In genomic region chr3:97332172-97332571, GRCm38 (mm10) we compare ENCODE assay signal across 10 mouse cellular contexts. TPM values are rescaled to one million over a fixed set of nuclear protein-coding genes. Genes with fewer than 3 reads are reported as not detected.
DNase-seq lines count a peak whose midpoint lies in the region; ATAC-seq and TF ChIP-seq lines count a peak whose summit lies in the region.
"Had no signal": no experiment of that assay in that cellular context is flagged by ENCODE, and none has a peak within 500 bp of the region (broad histone marks: within the 10 kb centered on the region; RNA-seq: fewer than 3 reads in every experiment).

No protein-coding gene starts in this region.

- no peak for ATAC-seq in CD4-positive, CD25-positive, alpha-beta regulatory T cell, adult 4 months
- no peak for ATAC-seq in lung, postnatal 0 days

- H3K9me3 ChIP-seq in lung, postnatal 0 days (ENCODE audit: low read length): no peaks in the 10 kb centered on the region

- no peak overlapping the region for H3K4me2 ChIP-seq in lung, postnatal 0 days (replicated peaks; ENCODE audit: low read depth, low read length)

- no peaks in the 10 kb centered on the region for H3K27me3 ChIP-seq in lung, postnatal 0 days (replicated peaks; ENCODE audit: insufficient read depth, low read length)

- WGBS in lung, postnatal 0 days: 82% methylated on average over 12 of the region's 12 CpGs

- H3K9ac ChIP-seq in lung, postnatal 0 days (replicated peaks; ENCODE audit: low read depth): no peak overlapping the region

- DNase-seq in CD4-positive, CD25-positive, alpha-beta regulatory T cell, adult 2 months (ENCODE audit: low read depth, low spot score): peak; percentile 51
- DNase-seq in kidney, postnatal 10 days: peak; percentile 53
- no peak for DNase-seq in kidney, adult 18-20 months
- DNase-seq in MEL-GATA-1-ER (ENCODE audit: extremely low read depth, low read depth): peak; percentile 30
- no peak for DNase-seq in lung, postnatal 0 days (ENCODE audit: low spot score)
- DNase-seq in Muller cell, postnatal 12 days (ENCODE audit: inconsistent ontology term): no peak
- no peak for DNase-seq in gastrocnemius, postnatal 25 days

- H3K4me3 ChIP-seq in lung, postnatal 0 days (ENCODE audit: low read depth, low read length): no peak overlapping the region
- H3K4me3 ChIP-seq: erythroblast, embryonic 14.5 days; midbrain, embryonic 10.5 days had no signal

- no peak overlapping the region for H3K27ac ChIP-seq in lung, postnatal 0 days (ENCODE audit: low read length)
- H3K27ac ChIP-seq: midbrain, embryonic 10.5 days had no signal

- no peak for TF ChIP-seq EP300 in lung, postnatal 0 days (IDR thresholded peaks at IDR 0.05)

- peak; percentile 50 for TF ChIP-seq CTCF in lung, postnatal 0 days (IDR thresholded peaks at IDR 0.05)

- H3K4me1 ChIP-seq in lung, postnatal 0 days (ENCODE audit: insufficient read depth, low read depth, low read length): no peaks in the 10 kb centered on the region

- no peaks in the 10 kb centered on the region for H3K36me3 ChIP-seq in lung, postnatal 0 days (ENCODE audit: insufficient read depth, low read length)
- H3K36me3 ChIP-seq: midbrain, embryonic 10.5 days had no signal

RNA-seq across cellular contexts. Expression of gene Bcl9, which starts 34.5 kb away (rescaled TPM):
- polyA plus RNA-seq in CD4-positive, CD25-positive, alpha-beta regulatory T cell, adult 4 months (2017; shearing (Covaris generic)): 1 to 10 TPM; 2.4 to 4.8 TPM
- polyA plus RNA-seq in lung, postnatal 0 days (2015; fragmentation: Nextera tagmentation; extraction: Ambion mirVana): 26.6 and 27.1 TPM in 2 replicates
- 1 to 10 TPM; 2.7 to 2.9 TPM for total RNA-seq in gastrocnemius, postnatal 25 days (2021)

Comparison
In these comparisons a context has a peak if more than half of its experiments do, and no peak if none do; other contexts are left out.
1. DNase-seq: peak in CD4-positive, CD25-positive, alpha-beta regulatory T cell, adult 2 months (single experiment), kidney, postnatal 10 days (single experiment) and MEL-GATA-1-ER (single experiment); none in kidney, adult 18-20 months (single experiment), lung, postnatal 0 days (single experiment), Muller cell, postnatal 12 days (single experiment) and gastrocnemius, postnatal 25 days (single experiment).